Mouse (Mus musculus) T-helper 17 cell (primary cell): ENCODE data around the gene P3h3.
"Not testable (repeated sequence)": the region's sequence is repeated elsewhere in the genome, so short reads cannot be mapped to it uniquely, and the experiment has no call there.

ENCODE experiments used
- in situ Hi-C, 2 experiments: fragments of 300-600 bp; cut with MboI, MseI; formaldehyde crosslinking; loops; 1 replicate in 1 of 2; 2 replicates in 1 of 2; pipeline ENCODE4 v1.15.1; 2025; ENCODE audit warnings: high pct_unique_total_duplicates in 2 of 2

The P3h3 gene

GRCm38 (mm10) chr6:124834512-124835081 lies 23.0 kb downstream of the P3h3 start:
- in situ Hi-C loops = no loop called here

GRCm38 (mm10) chr6:124831649-124832048 lies 25.9 kb downstream of the P3h3 start:
- in situ Hi-C loops = no loop called here

- in situ Hi-C loops = not testable (repeated sequence)
These were observed 26.4 kb downstream of the P3h3 start for GRCm38 (mm10) chr6:124831199-124831598.

- in situ Hi-C loops = no loop called here
These were observed 27.5 kb downstream of the P3h3 start for GRCm38 (mm10) chr6:124829799-124830700.

- in situ Hi-C loops = no loop called here
These were observed 28.4 kb downstream of the P3h3 start, which contains the start of the genes Usp5 and Cdca3 for GRCm38 (mm10) chr6:124828868-124829798. Gene Usp5 (minus strand): TSS chr6:124829484. Gene Cdca3 (plus strand): TSS chr6:124829547.

- in situ Hi-C loops = no loop called here
These were observed 29.4 kb downstream of the P3h3 start for GRCm38 (mm10) chr6:124828101-124828592.

GRCm38 (mm10) chr6:124822049-124822448 lies 35.5 kb downstream of the P3h3 start:
- in situ Hi-C loops = no loop called here

- in situ Hi-C loops = no loop called here
These were observed 36.7 kb downstream of the P3h3 start for GRCm38 (mm10) chr6:124820891-124821290.

GRCm38 (mm10) chr6:124817971-124818370 lies 39.6 kb downstream of the P3h3 start:
- in situ Hi-C loops = no loop called here

GRCm38 (mm10) chr6:124817563-124817962 lies 40.0 kb downstream of the P3h3 start:
- in situ Hi-C loops = no loop called here

GRCm38 (mm10) chr6:124817125-124817524 lies 40.4 kb downstream of the P3h3 start:
- in situ Hi-C loops = no loop called here

GRCm38 (mm10) chr6:124816611-124817010 lies 40.9 kb downstream of the P3h3 start:
- in situ Hi-C loops = no loop called here

- in situ Hi-C loops = no loop called here
These were observed 42.4 kb downstream of the P3h3 start for GRCm38 (mm10) chr6:124814858-124815774.

GRCm38 (mm10) chr6:124814448-124814847 lies 43.1 kb downstream of the P3h3 start:
- in situ Hi-C loops = no loop called here

GRCm38 (mm10) chr6:124813933-124814332 lies 43.6 kb downstream of the P3h3 start, which contains the start of gene Tpi1:
Gene Tpi1 (minus strand): TSS chr6:124814296.
- in situ Hi-C loops = no loop called here

- in situ Hi-C loops = no loop called here
These were observed 44.1 kb downstream of the P3h3 start for GRCm38 (mm10) chr6:124813496-124813895.

GRCm38 (mm10) chr6:124812848-124813247 lies 44.7 kb downstream of the P3h3 start:
- in situ Hi-C loops = no loop called here

GRCm38 (mm10) chr6:124811701-124812560 lies 45.6 kb downstream of the P3h3 start:
- in situ Hi-C loops = no loop called here

GRCm38 (mm10) chr6:124811403-124811665 lies 46.2 kb downstream of the P3h3 start:
- in situ Hi-C loops = no loop called here
